Mouse (Mus musculus) thymus, adult 2 months (tissue): Measurements from ENCODE around the gene Cnksr3. TPM values are rescaled to one million over a fixed set of nuclear protein-coding genes. Genes with fewer than 3 reads are reported as not detected.
A peak's percentile ranks its signal among the peaks of the same experiment; 100 is the strongest.

Experiments
- DNase-seq: peaks from one replicate; pipeline ENCODE4 v3.0.0; 2021
- H3K27ac ChIP-seq: fragments of 200-500 bp; 2 replicates; pipeline ENCODE4 v1.5.1; 2012; ENCODE audit warnings: low read length, control low read depth; ENCODE audit not compliant: control insufficient read depth, insufficient read depth
- H3K27me3 ChIP-seq: fragments of 200-500 bp; 2 replicates; pipeline ENCODE4 v1.6.1; 2012; ENCODE audit warnings: mild to moderate bottlenecking, low read length, moderate library complexity, mixed read lengths; ENCODE audit not compliant: control insufficient read depth, insufficient read depth
- H3K36me3 ChIP-seq: fragments of 200-500 bp; 2 replicates; pipeline ENCODE4 v1.6.1; 2012; ENCODE audit warnings: mild to moderate bottlenecking, low read length, moderate library complexity; ENCODE audit not compliant: control insufficient read depth, insufficient read depth
- H3K4me1 ChIP-seq: fragments of 200-500 bp; replicated peaks from 2 replicates; pipeline ENCODE4 v1.6.1; 2012; ENCODE audit warnings: low read length; ENCODE audit not compliant: control insufficient read depth, insufficient read depth
- H3K4me3 ChIP-seq: fragments of 200-500 bp; 2 replicates; pipeline ENCODE4 v1.5.1; 2012; ENCODE audit warnings: mild to moderate bottlenecking, low read length, control low read depth, moderate library complexity; ENCODE audit not compliant: control insufficient read depth, insufficient read depth
- CTCF ChIP-seq: fragments of 200-500 bp; IDR thresholded peaks from 2 replicates; pipeline ENCODE4 v1.5.1; 2012; ENCODE audit warnings: mild to moderate bottlenecking, control low read depth, low read length, moderate library complexity, borderline replicate concordance; ENCODE audit not compliant: control insufficient read depth, poor library complexity, insufficient read depth; ENCODE audit errors: extremely low read depth
- POLR2A ChIP-seq: fragments of 200-500 bp; IDR thresholded peaks from 2 replicates; pipeline ENCODE4 v1.6.1; 2012; ENCODE audit warnings: mild to moderate bottlenecking, low read length, control low read depth, moderate library complexity; ENCODE audit not compliant: control insufficient read depth, poor library complexity, insufficient read depth; ENCODE audit errors: extremely low read depth
- whole genome bisulfite sequencing: fragments of 180-500 bp; shearing (Covaris S2); methylation state at CpG from one replicate; pipeline ENCODE4 v1.1.7; 2018; 5-methylcytosine and 5-hydroxymethylcytosine counted together
- polyA plus RNA-seq: library from polyadenylated mRNA; depleted of rRNA; stranded (reverse); fragments of >200 nt; gene quantifications from 2 replicates; pipeline ENCODE4 v1.2.3, GENCODE M21; 2012; rRNA removed

Gene Cnksr3
- polyA plus RNA-seq, 1 experiment = 6.2 TPM

DNA sequence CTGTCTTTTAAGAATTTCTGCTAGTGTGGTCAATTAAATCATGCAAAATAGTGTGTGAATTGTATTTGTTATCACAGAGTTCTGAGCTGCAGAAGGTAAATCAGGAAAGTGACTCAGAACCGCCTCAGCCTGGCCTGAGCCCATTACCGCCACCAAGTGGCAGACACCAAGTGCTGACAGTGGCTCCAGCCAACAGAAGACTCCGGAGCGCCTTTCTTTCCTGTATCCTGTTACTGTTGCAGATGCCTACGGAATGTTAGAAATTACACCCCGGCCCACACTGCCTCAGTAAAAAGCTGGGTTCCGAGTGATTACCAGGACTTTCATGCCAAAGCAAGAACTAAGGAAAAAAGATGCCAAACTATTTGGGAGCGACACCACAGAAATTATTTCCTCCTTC is 135.8 kb downstream of the Cnksr3 start:
- Histone ChIP-seq H3K4me1 (no peaks in the 10 kb centered on the region), H3K36me3 (no peaks in the 10 kb centered on the region), H3K27ac (no peak overlapping the region), H3K27me3 (no peaks in the 10 kb centered on the region), H3K4me3 (no peak overlapping the region)
- WGBS = 22% methylated on average over 8 of the region's 8 CpGs
- TF ChIP-seq POLR2A (no peak), CTCF (peak; percentile 77)
- DNase-seq = peak; percentile 62

DNA sequence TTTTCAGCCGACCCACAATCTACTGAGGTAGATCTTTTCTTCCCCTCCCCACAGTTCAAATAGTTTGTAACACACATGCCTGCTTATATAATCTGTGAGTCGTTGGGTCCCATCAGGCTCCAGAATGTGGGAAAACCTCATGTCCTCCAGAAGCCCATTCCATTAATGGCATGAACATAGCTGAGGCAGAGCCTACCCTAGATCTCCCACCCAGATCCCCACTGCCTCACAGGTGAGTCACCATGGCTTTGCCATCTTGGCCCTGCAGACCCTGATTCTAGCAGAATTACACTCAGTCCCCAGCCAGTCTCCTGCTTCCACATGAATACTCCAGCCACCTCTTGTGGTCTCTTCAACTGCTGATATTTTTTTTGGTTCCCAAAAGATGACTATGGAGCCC is 136.4 kb downstream of the Cnksr3 start:
- no peak overlapping the region for H3K27ac ChIP-seq
- no peak overlapping the region for H3K4me3 ChIP-seq
- DNase-seq = no peak
- no peaks in the 10 kb centered on the region for H3K36me3 ChIP-seq
- no peaks in the 10 kb centered on the region for H3K4me1 ChIP-seq
- no peak for TF ChIP-seq CTCF
- TF ChIP-seq POLR2A = no peak
- H3K27me3 ChIP-seq = no peaks in the 10 kb centered on the region
- 95% methylated on average over 2 of the region's 2 CpGs for WGBS

DNA sequence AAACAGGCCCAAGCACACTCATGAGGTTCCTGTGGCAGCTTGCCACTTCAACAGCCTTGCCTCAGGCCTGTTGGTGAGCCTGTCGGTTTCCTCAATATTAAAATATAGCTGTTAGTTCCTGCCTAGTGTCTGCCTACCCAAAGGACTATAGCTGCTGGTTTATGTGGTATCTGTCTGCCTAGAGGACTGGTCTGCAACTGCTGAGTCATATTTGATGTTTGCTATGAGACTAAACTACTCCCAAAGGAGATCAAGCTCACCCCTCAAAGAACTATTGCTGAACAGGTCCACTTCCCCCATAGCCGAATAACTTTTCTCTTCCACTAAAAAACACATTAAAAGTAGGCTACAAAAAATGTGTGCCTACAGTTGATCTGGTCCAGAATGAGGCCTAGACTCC is 137.8 kb downstream of the Cnksr3 start:
- Histone ChIP-seq H3K27ac (no peak overlapping the region), H3K4me1 (no peaks in the 10 kb centered on the region), H3K27me3 (no peaks in the 10 kb centered on the region), H3K36me3 (no peaks in the 10 kb centered on the region), H3K4me3 (no peak overlapping the region)
- DNase-seq = no peak
- 82% methylated on average over 2 of the region's 2 CpGs for WGBS
- no peak for TF ChIP-seq CTCF
- TF ChIP-seq POLR2A = no peak

DNA sequence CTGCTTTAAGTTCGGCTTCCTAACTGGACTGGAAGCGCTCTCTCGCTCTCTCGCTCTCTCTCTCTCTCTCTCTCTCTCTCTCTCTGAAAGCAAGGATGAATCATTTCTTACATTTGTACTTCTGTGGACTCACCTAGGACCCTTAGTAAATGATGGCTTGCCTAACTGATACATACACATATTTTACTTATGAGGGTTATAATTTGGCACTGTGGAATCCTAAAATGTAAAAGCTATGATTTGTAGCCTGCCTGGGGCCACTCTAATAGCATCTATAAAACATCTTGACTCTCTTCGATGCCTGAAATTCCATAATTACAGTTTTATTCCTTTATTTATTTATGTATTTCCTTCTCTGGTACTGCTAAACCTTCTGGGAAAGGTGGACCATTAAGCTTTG is 141.1 kb downstream of the Cnksr3 start:
- no peaks in the 10 kb centered on the region for H3K4me1 ChIP-seq
- no peak for DNase-seq
- no peak overlapping the region for H3K4me3 ChIP-seq
- H3K27me3 ChIP-seq = no peaks in the 10 kb centered on the region
- 93% methylated on average over 5 of the region's 5 CpGs for WGBS
- TF ChIP-seq CTCF (no peak), POLR2A (no peak)
- H3K27ac ChIP-seq = no peak overlapping the region
- H3K36me3 ChIP-seq = no peaks in the 10 kb centered on the region

DNA sequence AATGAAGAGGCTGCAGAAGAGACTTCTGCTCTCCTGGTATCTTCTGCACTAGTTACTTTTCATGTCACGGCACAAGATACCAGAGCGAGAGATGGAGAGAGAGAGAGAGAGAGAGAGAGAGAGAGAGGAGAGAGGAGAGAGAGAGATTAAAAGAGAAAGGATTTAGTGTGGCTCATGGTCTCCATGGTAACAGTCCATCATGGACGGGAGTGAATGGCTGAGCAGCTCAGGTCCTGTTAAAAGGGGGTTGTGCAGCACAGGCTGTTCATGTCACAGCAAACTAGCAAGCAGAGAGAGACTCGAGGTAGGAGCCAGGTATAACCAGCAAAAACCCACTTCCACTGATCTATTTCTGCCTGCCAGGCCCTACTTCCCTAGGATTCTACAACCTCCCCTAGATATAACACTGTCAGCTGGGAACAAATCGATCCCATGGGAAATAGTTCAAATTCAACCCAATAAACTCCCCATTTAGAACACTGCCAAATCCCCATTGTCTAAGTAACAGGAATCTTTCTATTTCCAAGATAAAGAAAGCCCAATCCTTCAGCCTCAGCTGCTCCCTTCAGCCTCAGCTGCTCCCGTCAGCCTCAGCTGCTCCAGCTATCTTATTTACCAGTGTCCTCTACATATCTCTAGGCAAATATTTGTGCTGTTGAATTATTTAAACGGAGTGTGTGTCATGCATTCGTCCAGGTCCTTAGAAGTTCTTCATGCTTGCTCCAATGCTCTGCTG is 141.8 kb downstream of the Cnksr3 start:
- no peak overlapping the region for H3K27ac ChIP-seq
- 86% methylated on average over 8 of the region's 8 CpGs for WGBS
- no peak for DNase-seq
- H3K36me3 ChIP-seq = no peaks in the 10 kb centered on the region
- no peaks in the 10 kb centered on the region for H3K27me3 ChIP-seq
- TF ChIP-seq POLR2A (no peak), CTCF (no peak)
- no peak overlapping the region for H3K4me3 ChIP-seq
- no peaks in the 10 kb centered on the region for H3K4me1 ChIP-seq

DNA sequence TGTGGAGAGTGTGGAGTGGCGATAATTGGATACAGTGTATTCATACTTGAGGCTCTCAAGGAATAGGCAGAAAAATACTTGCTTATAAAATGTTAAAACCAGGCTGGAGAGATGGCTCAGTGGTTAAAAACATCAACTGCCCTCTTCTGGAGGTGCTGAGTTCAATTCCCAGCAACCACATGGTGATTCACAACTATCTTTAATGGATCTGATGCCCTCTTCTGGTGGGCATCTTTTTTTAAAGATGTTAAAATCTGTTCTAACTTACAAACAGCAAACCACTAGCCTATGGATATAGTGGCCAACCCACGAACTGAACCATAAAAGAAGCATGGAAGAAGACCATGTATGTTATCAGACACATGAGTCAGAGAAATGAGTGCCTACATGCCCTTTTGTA is 142.9 kb downstream of the Cnksr3 start:
- no peak overlapping the region for H3K4me3 ChIP-seq

More for the DNA sequence above, 142.9 kb downstream of the Cnksr3 start:
- Histone ChIP-seq H3K27ac (no peak overlapping the region), H3K4me1 (no peaks in the 10 kb centered on the region), H3K36me3 (no peaks in the 10 kb centered on the region), H3K27me3 (no peaks in the 10 kb centered on the region)
- TF ChIP-seq CTCF = no peak
- TF ChIP-seq POLR2A = no peak
- DNase-seq = no peak
- 85% methylated on average over 2 of the region's 2 CpGs for WGBS

Other genes starting within 250 kb of the Cnksr3 start
- gene Ipcef1, start 159.8 kb downstream of the Cnksr3 start, polyA plus RNA-seq = 6.5 and 7.6 TPM in 2 replicates